Mouse (Mus musculus) mammary gland, adult 2 months (tissue): ENCODE data around the gene Arhgef25. TPM values are rescaled to one million over a fixed set of nuclear protein-coding genes. Genes with fewer than 3 reads are reported as not detected.

Source experiments
- polyA plus RNA-seq: library from polyadenylated mRNA; depleted of rRNA; stranded (reverse); fragments of >200 nt; gene quantifications from 2 replicates; pipeline ENCODE4 v1.2.3, GENCODE M21; 2012; ENCODE audit warnings: low replicate concordance; rRNA removed

The Arhgef25 gene
- polyA plus RNA-seq = 32.2 and 35.6 TPM in 2 replicates

GRCm38 (mm10) chr10:127189651-127190381 lies at the start of gene Arhgef25:
TSS of gene Arhgef25 (minus strand) at chr10:127190083.

GRCm38 (mm10) chr10:127211414-127211854 lies 21.6 kb upstream of the Arhgef25 start, which contains the start of gene Pip4k2c:
TSS of gene Pip4k2c (minus strand) at chr10:127211585.

GRCm38 (mm10) chr10:127195328-127196129 lies 5.6 kb upstream of the Arhgef25 start, which contains the start of gene Dtx3:
TSS of gene Dtx3 (minus strand) at chr10:127195728.

GRCm38 (mm10) chr10:127179871-127180694 lies 9.8 kb downstream of the Arhgef25 start, which contains the start of gene Slc26a10:
TSS of gene Slc26a10 (minus strand) at chr10:127180645.

DNA sequence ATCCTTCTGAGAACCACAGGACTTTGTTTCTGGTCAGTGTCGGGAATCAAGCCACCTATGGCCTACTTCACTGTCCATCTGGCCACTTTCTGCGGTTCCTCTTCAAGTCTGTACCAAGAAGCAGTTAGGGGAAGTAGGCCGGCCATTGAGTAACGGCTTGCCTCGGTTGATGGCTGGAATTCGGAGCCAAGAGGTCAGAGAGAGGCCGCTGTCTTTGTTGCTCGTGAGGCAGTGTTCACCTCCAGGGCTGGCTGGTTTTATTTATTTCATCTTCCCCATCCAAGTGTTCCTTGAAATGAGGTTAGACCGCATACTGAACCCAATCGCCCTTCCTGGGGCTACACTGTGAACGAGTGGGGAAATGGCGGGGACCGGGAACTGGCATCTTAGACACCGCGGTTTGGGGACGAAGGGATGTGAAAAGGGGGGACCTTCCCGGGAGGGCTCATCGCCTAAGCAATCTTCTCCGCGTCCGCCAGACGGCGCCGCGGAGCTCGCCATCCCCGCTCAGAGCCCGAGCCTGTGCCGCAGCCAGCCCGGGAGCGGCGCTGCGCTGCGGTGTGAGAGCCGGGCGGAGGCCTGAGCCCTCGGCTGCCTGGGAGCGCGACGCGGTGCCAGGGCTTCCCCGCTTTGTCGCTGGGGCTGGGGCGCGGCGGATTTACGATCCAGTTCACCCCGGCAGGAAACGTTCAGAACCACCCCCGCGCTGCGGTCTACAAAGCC lies 25.1 kb downstream of the Arhgef25 start, which contains the start of gene B4galnt1:
TSS of gene B4galnt1 (plus strand) at position 595 of the 723 bp plus-strand sequence.

Other genes with a start within 250 kb of the Arhgef25 start
- 152 and 174 TPM in 2 replicates for gene Ctdsp2, start 211.4 kb downstream of the Arhgef25 start, polyA plus RNA-seq
- gene Avil, start 189.4 kb downstream of the Arhgef25 start, polyA plus RNA-seq = 0.10 and 0.26 TPM in 2 replicates
- 25.4 and 47.4 TPM in 2 replicates for gene Tsfm, start 159.2 kb downstream of the Arhgef25 start, polyA plus RNA-seq
- 18.1 and 27.7 TPM in 2 replicates for gene Mettl1, start 148.7 kb downstream of the Arhgef25 start, polyA plus RNA-seq
- gene Eef1akmt3, start 148.6 kb downstream of the Arhgef25 start, polyA plus RNA-seq = 0.40 and 0.49 TPM in 2 replicates
- gene Cyp27b1, start 141.8 kb downstream of the Arhgef25 start, polyA plus RNA-seq = 0.26 and 0.52 TPM in 2 replicates
- gene March9, start 129.9 kb downstream of the Arhgef25 start, polyA plus RNA-seq = 3.9 and 7.0 TPM in 2 replicates
- 136 and 190 TPM in 2 replicates for gene Cdk4, start 126.5 kb downstream of the Arhgef25 start, polyA plus RNA-seq
- 52.9 and 96.6 TPM in 2 replicates for gene Tspan31, start 119.8 kb downstream of the Arhgef25 start, polyA plus RNA-seq
- gene Agap2, start 114.8 kb downstream of the Arhgef25 start, polyA plus RNA-seq = 12.7 and 45.6 TPM in 2 replicates
- gene Os9, start 69.0 kb downstream of the Arhgef25 start, polyA plus RNA-seq = 69.6 and 79.2 TPM in 2 replicates
- gene B4galnt1, start 24.9 kb downstream of the Arhgef25 start, polyA plus RNA-seq = 109 and 214 TPM in 2 replicates
- gene Slc26a10, start 9.4 kb downstream of the Arhgef25 start, polyA plus RNA-seq = 2.9 and 13.3 TPM in 2 replicates
- gene Dtx3, start 5.6 kb upstream of the Arhgef25 start, polyA plus RNA-seq = 184 and 195 TPM in 2 replicates
- gene Pip4k2c, start 21.5 kb upstream of the Arhgef25 start, polyA plus RNA-seq = 29.6 and 40.7 TPM in 2 replicates
- 5.8 and 6.1 TPM in 2 replicates for gene Kif5a, start 73.3 kb upstream of the Arhgef25 start, polyA plus RNA-seq
- gene Dctn2, start 76.3 kb upstream of the Arhgef25 start, polyA plus RNA-seq = 170 and 215 TPM in 2 replicates
- gene Mbd6, start 98.9 kb upstream of the Arhgef25 start, polyA plus RNA-seq = 31.3 and 85.1 TPM in 2 replicates
- gene Mars, start 121.7 kb upstream of the Arhgef25 start, polyA plus RNA-seq = 59.7 TPM in 2 replicates
- 29.3 and 60.2 TPM in 2 replicates for gene Arhgap9, start 131.9 kb upstream of the Arhgef25 start, polyA plus RNA-seq
- 4.5 and 4.9 TPM in 2 replicates for gene Gli1, start 151.9 kb upstream of the Arhgef25 start, polyA plus RNA-seq
- 0.07 TPM in 1 of 2 replicates, not detected in the other for gene Inhbe, start 164.3 kb upstream of the Arhgef25 start, polyA plus RNA-seq
- 0.19 TPM in 1 of 2 replicates, not detected in the other for gene Inhbc, start 180.3 kb upstream of the Arhgef25 start, polyA plus RNA-seq
- gene R3hdm2, start 190.2 kb upstream of the Arhgef25 start, polyA plus RNA-seq = 105 and 111 TPM in 2 replicates